Mouse (Mus musculus): ENCODE results near the gene Atg16l2.

- TF ChIP-seq CTCF (IDR thresholded peaks at IDR 0.05; ENCODE audit: low read depth, low read length), result no peak
- TF ChIP-seq POLR2AphosphoS5 (IDR thresholded peaks at IDR 0.05; ENCODE audit: insufficient replicate concordance, low read depth, low read length), result no peak
- TF ChIP-seq TAL1 (conservative IDR thresholded peaks at IDR 0.05; ENCODE audit: low read depth, low read length), result no peak
- TF ChIP-seq GATA1 (IDR thresholded peaks at IDR 0.05; ENCODE audit: borderline replicate concordance, low read length), result no peak
- TF ChIP-seq GATA2 (IDR thresholded peaks at IDR 0.05; ENCODE audit: borderline replicate concordance, low read depth, low read length), result no peak
Observed at GRCm38 (mm10) chr7:101282721-101283120, 19.3 kb downstream of the Atg16l2 start.

All from G1E (cell line).